Mouse (Mus musculus): ENCODE data around the gene Clca3b.
A peak's percentile ranks its signal among the peaks of the same experiment; 100 is the strongest.
"Not testable (repeated sequence)": the region's sequence is repeated elsewhere in the genome, so short reads cannot be mapped to it uniquely, and the experiment has no call there.

Gene Clca3b

GRCm38 (mm10) chr3:144849014-144849556, at the start of gene Clca3b:
TSS of gene Clca3b (minus strand) at chr3:144849357.
- DNase-seq (ENCODE audit: low spot score in 2 of 2), result not testable (repeated sequence)

- no peak for DNase-seq (ENCODE audit: low spot score in 2 of 2)
These were observed 48.0 kb upstream of the Clca3b start for GRCm38 (mm10) chr3:144897042-144897678.

- peak in 1 of 2 experiments; percentile 3 for DNase-seq (ENCODE audit: low spot score in 2 of 2)
These were observed 41.1 kb upstream of the Clca3b start for GRCm38 (mm10) chr3:144890246-144890758.

- no peak for DNase-seq (ENCODE audit: low spot score in 2 of 2)
These were observed 37.8 kb upstream of the Clca3b start for GRCm38 (mm10) chr3:144886957-144887356.

GRCm38 (mm10) chr3:144872012-144872411, 22.9 kb upstream of the Clca3b start:
- DNase-seq (ENCODE audit: low spot score in 2 of 2), result not testable (repeated sequence)

GRCm38 (mm10) chr3:144849584-144849983, 427 bp upstream of the Clca3b start:
- no peak for DNase-seq (ENCODE audit: low spot score in 2 of 2)

GRCm38 (mm10) chr3:144827257-144827656, 21.9 kb downstream of the Clca3b start:
- DNase-seq (ENCODE audit: low spot score in 2 of 2), result no peak

- peak; percentile 85 to 92 for DNase-seq (ENCODE audit: low spot score in 2 of 2)
These were observed 24.0 kb downstream of the Clca3b start for GRCm38 (mm10) chr3:144825151-144825550.

- DNase-seq (ENCODE audit: low spot score in 2 of 2), result no peak
These were observed 25.8 kb downstream of the Clca3b start for GRCm38 (mm10) chr3:144823331-144823730.

GRCm38 (mm10) chr3:144820632-144821031, 28.5 kb downstream of the Clca3b start:
- DNase-seq (ENCODE audit: low spot score in 2 of 2), result no peak

- DNase-seq (ENCODE audit: low spot score in 2 of 2), result not testable (repeated sequence)
These were observed 29.9 kb downstream of the Clca3b start, which contains the start of gene Clca3a2 for GRCm38 (mm10) chr3:144819219-144819618. TSS of gene Clca3a2 (minus strand) at chr3:144819494.

GRCm38 (mm10) chr3:144813336-144813735, 35.8 kb downstream of the Clca3b start:
- not testable (repeated sequence) for DNase-seq (ENCODE audit: low spot score in 2 of 2)

GRCm38 (mm10) chr3:144811821-144812220, 37.3 kb downstream of the Clca3b start:
- no peak for DNase-seq (ENCODE audit: low spot score in 2 of 2)

GRCm38 (mm10) chr3:144808153-144808925, 40.8 kb downstream of the Clca3b start:
- not testable (repeated sequence) for DNase-seq (ENCODE audit: low spot score in 2 of 2)

GRCm38 (mm10) chr3:144806626-144807025, 42.5 kb downstream of the Clca3b start:
- DNase-seq (ENCODE audit: low spot score in 2 of 2), result not testable (repeated sequence)

- DNase-seq (ENCODE audit: low spot score in 2 of 2), result peak; percentile 19 to 32
These were observed 47.3 kb downstream of the Clca3b start for GRCm38 (mm10) chr3:144801861-144802260.

GRCm38 (mm10) chr3:144785181-144786148, 63.7 kb downstream of the Clca3b start:
- no peak for DNase-seq (ENCODE audit: low spot score in 2 of 2)

Data from frontal cortex, postnatal 36 days (tissue).